Mouse (Mus musculus): ENCODE measurements at regions not wholly inside any gene's neighbourhood (a gene's known extent, or its start where the extent isn't known, plus 50 kb on each side); places are given as distances from the start of the nearest gene placed in this dataset.
"Not testable (repeated sequence)": the region's sequence is repeated elsewhere in the genome, so short reads cannot be mapped to it uniquely, and the experiment has no call there.

DNA sequence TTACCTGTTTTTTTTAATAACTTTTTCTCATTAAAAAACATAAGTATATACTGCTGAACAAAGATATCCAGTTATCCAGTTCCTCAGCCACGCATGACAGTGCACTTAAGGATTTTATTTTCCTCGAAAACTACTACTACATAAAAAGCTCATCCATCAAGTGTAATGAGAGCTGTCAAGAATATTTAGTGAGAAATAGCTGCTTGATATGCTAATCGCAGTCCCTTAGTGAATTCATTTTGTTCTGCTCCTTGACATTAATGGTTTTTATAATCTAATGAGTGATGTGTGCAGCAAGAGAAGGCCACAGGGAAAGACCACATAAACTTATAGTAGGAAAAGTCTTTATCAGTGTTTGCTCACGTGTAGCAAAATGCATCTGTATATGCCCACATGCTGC, 754.0 kb upstream of the Slc39a10 start:
- Histone ChIP-seq H3K27ac (no peak overlapping the region), H3K4me3 (no peak overlapping the region)
- no peak for DNase-seq
- intact Hi-C loops (cut with DNase I), result no loop called here
- TF ChIP-seq CTCF (IDR thresholded peaks at IDR 0.05), result no peak

DNA sequence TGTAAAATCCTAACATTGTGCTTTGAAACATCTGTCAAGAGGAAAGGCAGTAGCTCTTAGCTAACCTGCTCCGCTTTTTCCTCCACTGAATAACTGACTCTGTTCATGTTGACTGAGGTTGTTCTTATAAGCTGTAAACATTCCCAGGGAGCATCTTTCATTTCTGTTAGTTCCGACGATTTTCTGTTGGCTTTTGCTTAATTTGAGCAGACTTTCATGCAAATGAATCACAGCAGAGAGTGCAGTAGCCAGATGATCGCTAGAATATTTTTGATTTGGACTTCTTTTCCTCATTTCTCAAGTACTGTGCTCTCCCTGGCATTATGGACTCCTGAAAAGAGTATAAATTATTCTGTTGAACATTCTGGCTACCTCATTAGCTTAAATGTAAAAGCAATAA, 713.9 kb upstream of the Slc39a10 start:
- H3K4me3 ChIP-seq, result no peak overlapping the region
- no peak for TF ChIP-seq CTCF (IDR thresholded peaks at IDR 0.05)
- no peak for DNase-seq
- no peak overlapping the region for H3K27ac ChIP-seq
- intact Hi-C loops (cut with DNase I), result no loop called here

DNA sequence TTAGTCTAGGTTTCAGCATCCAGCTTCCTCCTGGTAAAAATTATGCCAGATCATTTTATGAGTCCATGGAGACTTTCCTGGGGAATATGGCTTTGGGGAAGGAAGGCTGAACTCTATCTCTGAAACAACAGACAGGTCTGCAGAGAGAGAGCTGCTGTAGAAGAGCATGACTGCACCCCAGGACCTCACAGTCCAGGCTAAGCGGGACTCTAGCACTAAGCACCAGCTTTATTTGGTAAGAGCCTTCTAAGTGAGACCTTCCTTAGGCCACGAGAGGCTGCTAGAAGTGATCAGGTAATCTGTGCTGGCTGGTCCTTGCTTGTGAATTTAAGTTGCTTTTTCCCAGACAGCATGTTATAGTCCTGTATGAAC, 711.3 kb upstream of the Slc39a10 start:
- Histone ChIP-seq H3K4me3 (no peak overlapping the region), H3K27ac (no peak overlapping the region)
- intact Hi-C loops (cut with DNase I), result no loop called here
- DNase-seq, result no peak
- no peak for TF ChIP-seq CTCF (IDR thresholded peaks at IDR 0.05)

DNA sequence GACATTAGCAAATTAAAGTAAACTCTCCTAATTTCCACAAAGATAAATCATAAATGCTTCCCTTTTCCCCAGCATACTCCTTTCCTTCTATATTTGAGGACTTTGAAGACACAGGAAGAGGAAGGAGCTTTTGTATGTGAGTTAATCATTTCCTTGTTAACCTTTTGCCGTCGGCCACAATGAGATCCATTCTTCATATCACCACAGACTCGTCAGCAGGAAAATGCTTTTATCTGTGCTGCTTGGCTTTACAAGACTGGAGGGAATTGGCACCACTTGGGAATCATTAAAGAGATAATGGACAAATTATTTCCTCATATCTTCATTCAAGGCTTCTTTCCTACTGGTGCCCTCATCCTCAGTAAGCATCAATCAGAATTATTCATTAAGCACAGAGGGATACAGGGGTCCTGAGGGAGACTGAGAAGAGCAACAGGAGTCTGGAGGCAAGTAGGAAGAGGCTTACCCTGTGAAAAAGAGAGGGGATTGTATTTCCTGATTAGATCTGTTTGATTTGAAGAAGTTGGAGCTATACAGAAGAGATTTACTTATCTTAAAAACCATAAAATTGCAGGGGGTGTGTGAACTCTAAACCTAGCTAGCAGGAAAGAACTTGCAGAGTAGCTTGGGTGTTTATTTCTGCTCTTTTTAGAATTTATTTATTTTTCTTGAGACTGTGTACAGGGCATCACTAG, 710.8 kb upstream of the Slc39a10 start:
- Histone ChIP-seq H3K4me3 (no peak overlapping the region), H3K27ac (no peak overlapping the region)
- no peak for DNase-seq
- intact Hi-C loops (cut with DNase I), result no loop called here
- no peak for TF ChIP-seq CTCF (IDR thresholded peaks at IDR 0.05)

DNA sequence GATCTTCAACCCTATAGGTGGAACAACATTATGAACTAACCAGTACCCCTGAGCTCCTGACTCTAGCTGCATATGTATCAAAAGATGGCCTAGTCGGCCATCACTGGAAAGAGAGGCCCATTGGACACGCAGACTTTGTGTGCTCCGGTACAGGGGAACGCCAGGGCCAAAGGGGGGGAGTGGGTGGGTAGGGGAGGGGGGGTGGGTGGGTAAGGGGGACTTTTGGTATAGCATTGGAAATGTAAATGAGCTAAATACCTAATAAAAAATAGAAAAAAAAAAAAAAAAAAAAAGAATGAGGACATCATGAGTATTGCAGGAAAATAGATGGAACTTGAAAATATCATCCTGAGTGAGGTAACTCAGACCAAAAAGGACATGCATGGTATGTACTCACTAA, 701.0 kb upstream of the Slc39a10 start:
- H3K4me3 ChIP-seq; DNase-seq; H3K27ac ChIP-seq; intact Hi-C loops (cut with DNase I): not testable (repeated sequence)

DNA sequence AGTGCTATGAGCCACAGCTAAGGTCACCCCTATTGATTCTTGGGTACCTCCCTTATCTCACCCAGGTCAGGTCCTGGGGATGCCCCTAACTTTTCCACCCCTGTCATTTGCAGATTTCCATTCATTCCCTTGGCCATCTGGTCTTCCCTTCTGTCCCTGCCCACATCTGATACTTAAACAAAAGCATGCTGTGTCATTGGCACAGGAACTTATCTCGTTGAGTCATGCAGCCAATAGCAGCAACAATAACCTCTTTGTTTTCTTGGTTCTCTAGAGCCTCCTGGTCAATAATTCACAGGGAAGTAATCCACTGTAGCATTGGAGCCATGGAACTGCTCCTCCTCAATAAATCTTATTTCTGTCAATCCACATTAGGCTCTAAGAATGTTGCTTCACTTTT, 653.0 kb upstream of the Slc39a10 start:
- Histone ChIP-seq H3K4me3 (no peak overlapping the region), H3K27ac (no peak overlapping the region)
- TF ChIP-seq CTCF (IDR thresholded peaks at IDR 0.05), result no peak
- no peak for DNase-seq
- intact Hi-C loops (cut with DNase I), result no loop called here

DNA sequence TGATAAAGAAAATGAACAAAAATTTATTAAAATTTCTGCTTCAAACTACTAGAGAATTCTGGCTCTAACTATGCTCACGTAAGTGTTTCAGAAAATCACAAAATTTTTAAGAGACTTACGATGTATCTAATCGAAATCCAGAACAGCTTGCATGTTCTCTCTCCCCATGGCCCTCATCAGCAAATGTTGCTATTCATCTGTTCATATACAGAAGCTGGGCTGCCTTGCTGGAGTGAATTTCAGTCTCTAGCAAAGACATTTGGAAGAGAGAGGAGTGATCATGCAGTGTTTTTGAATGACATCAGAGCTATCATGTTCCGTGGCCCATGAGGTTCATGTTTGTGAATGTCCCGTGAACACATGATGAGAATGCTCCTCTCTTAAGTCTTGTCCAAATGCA, 618.8 kb upstream of the Slc39a10 start:
- Histone ChIP-seq H3K27ac (no peak overlapping the region), H3K4me3 (no peak overlapping the region)
- no peak for TF ChIP-seq CTCF (IDR thresholded peaks at IDR 0.05)
- intact Hi-C loops (cut with DNase I), result no loop called here
- DNase-seq, result no peak

DNA sequence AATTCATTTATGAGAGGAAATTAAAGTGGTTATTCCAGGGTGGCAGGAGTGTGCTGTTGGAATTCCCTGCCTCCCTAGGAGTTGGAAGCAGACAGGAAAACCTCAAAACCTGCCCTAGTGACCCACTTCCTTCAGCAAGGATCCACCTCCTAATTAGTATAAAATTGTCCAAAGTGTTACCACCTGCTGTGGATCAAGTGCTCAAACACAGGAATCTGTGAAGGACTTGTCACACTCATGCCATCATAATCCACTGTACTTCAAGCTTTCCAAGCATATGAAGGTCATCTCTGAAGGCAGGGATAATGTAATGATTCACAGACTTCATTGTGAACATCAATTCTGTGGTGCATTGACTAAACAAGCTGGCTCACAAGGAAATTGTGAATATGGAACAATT, 615.1 kb upstream of the Slc39a10 start:
- Histone ChIP-seq H3K4me3 (no peak overlapping the region), H3K27ac (no peak overlapping the region)
- DNase-seq, result no peak
- intact Hi-C loops (cut with DNase I), result no loop called here
- TF ChIP-seq CTCF (IDR thresholded peaks at IDR 0.05), result no peak

DNA sequence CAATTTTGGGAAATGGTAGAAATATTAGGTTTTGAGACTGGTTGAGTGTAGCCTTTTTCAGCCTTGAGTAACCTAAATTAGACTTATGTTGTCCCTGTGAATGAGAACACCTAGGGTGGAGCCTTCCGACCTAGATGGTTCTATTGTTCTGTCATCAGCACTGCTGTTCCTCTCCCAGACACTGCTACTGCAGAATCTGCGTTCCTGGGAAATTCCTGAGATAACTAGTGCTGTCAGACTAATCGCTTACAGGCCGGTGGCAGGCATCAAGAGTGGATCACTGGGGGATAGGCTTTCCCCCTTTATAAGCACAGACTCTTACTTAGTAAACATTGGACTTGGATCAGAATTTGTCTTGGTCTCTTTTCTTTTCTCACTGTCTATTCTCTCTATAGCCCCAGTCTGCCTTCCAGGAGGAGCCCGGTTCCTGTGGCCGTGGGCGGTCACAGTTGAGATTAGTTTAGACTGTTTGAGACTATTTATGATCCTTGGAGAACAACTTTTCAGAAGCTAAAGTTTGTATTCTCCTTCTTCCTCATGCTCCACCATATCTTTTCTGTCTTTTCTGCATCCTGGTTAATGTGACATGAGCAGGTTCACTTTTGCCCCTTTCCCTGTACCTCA, 596.0 kb upstream of the Slc39a10 start:
- DNase-seq, result no peak
- intact Hi-C loops (cut with DNase I), result no loop called here
- no peak overlapping the region for H3K4me3 ChIP-seq
- no peak for TF ChIP-seq CTCF (IDR thresholded peaks at IDR 0.05)
- no peak overlapping the region for H3K27ac ChIP-seq

DNA sequence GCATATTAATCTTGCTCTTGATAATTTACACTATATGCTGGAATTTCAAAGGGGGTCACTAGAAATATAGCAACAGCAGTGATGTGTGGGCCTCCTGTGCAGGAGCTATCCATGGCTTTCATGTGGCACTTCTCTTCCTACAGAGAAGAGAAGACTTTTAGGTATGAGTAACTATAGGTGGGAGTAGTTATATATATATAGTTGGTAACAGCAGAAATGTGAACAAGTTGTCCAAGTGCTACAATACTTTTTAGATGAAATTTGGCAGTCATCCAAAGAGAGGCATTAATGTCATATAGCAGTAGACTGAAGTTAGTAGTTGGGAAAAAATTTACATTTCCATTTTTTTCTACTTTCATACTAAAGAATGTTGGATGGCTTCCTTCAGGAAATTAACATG, 593.4 kb upstream of the Slc39a10 start:
- H3K4me3 ChIP-seq, result no peak overlapping the region
- DNase-seq, result no peak
- intact Hi-C loops (cut with DNase I), result no loop called here
- no peak overlapping the region for H3K27ac ChIP-seq
- TF ChIP-seq CTCF (IDR thresholded peaks at IDR 0.05), result no peak

DNA sequence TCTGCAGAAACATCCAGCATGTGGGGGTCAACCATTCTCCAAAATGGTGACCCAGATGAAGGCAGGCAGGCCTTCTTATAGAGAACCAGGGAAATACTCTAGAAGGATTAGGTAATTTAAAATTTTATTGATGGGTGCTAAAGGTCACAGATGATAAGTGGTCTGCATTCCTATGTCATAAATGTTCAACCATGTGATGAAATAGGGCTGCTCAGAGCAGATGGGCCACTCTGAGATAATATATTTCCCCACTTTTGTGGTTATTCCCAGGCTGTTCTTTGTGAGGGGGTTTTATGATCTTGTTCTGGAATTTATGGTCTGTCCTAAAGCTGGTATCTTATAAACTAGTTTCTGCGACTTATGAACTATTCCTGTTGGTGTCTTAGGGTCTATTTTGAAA, 586.4 kb upstream of the Slc39a10 start:
- H3K27ac ChIP-seq, result no peak overlapping the region
- DNase-seq, result no peak
- no peak for TF ChIP-seq CTCF (IDR thresholded peaks at IDR 0.05)
- H3K4me3 ChIP-seq, result no peak overlapping the region
- intact Hi-C loops (cut with DNase I), result no loop called here

DNA sequence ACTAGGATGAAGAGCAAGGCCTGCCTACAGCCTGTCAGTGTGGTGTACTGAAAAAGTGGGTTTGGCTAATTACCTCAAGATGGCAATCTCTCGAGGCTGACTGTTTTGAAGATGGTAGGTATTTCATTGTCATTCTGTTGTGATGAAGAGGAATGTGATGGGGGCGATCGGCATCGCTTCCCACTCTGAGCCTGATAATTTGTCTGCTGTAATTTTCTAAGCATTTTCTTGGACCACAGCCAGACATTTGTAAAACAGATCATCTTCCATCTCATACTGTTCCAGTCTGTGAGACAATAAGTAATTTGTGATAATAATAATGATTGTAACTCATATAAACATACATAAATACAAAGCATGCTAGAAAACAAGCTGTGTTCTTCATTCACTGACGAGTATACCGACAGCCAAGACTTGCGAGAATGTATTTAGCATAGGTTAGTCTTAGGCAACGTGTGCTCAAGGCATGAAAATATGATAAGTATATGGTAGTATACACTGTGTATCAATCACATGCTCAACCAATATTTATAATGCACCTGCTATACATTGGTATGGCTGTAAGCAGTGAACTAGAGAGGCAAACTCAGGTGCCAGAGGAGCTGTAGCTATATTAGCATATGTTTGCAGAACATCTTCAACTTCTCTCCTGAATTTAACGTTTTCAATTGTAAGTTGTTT, 574.1 kb upstream of the Slc39a10 start:
- no peak overlapping the region for H3K4me3 ChIP-seq
- no peak for DNase-seq
- intact Hi-C loops (cut with DNase I), result no loop called here
- H3K27ac ChIP-seq, result no peak overlapping the region
- TF ChIP-seq CTCF (IDR thresholded peaks at IDR 0.05), result no peak

DNA sequence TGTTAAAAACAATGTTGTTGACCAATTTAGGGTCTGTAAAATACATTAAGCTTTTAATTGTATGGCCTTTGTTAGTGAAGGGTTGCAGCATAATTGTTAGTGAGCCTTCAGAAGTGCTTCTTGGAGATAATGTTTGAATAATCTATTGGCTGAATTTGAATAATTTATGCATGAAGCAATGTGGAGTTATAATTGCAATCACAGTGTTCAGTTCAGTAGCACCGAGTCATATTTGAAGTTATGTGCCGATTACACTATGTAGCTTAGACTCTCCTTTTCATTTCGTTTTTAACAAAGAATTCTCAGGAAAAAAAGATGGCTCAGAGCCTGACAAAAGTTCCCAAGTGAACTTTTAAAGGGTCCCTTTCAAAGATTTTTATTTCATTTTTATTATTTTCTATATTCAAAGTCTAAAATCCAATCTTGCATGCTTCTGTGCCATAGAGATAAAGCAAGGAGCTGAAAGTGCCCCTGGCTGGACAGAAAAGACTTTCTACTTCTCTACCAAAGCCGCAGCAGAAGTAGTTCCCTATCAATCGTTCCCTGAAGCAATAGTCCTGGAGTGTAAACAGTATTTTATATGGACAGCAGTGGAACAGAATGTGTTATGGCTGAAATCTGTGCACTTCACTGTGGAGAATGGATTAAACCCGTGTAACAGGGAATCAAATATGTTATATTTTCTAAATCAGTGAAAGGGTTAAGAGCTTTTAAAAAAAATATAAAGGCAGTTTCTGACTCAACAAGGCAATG, 556.3 kb upstream of the Slc39a10 start:
- Histone ChIP-seq H3K27ac (no peak overlapping the region), H3K4me3 (no peak overlapping the region)
- no peak for DNase-seq
- TF ChIP-seq CTCF (IDR thresholded peaks at IDR 0.05), result no peak
- intact Hi-C loops (cut with DNase I), result no loop called here
